Mouse (Mus musculus): ENCODE results near the gene Mpdu1.
"Not testable (repeated sequence)": the region's sequence is repeated elsewhere in the genome, so short reads cannot be mapped to it uniquely, and the experiment has no call there.

Mpdu1 gene

DNA sequence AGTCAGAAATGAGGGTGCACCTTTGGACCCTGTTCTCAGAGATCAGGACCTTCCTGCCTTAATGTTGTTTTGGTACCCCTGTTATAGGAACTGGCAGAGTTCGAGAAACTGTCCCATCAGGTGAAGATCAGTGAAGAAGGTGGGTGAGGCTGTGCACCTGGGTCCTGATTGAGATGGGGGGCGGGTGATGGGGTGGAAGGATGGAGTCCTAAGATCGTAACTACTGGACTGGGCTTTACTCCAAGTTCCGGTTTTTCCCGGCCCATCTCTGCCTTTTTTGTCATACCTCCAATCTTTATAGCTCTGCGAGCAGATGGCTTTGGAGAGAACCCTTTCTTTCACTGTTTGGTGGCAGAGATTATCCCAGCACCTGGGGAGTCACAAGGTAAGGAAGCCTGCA, 40.0 kb downstream of the Mpdu1 start:
- no peak for DNase-seq (ENCODE audit: extremely low read depth, insufficient read length, low spot score)

GRCm38 (mm10) chr11:69621571-69622268, 40.7 kb downstream of the Mpdu1 start, which contains the start of gene Sat2:
Gene Sat2 (plus strand): TSS chr11:69622024.
- peak; percentile 80 for DNase-seq (ENCODE audit: extremely low read depth, insufficient read length, low spot score)

DNA sequence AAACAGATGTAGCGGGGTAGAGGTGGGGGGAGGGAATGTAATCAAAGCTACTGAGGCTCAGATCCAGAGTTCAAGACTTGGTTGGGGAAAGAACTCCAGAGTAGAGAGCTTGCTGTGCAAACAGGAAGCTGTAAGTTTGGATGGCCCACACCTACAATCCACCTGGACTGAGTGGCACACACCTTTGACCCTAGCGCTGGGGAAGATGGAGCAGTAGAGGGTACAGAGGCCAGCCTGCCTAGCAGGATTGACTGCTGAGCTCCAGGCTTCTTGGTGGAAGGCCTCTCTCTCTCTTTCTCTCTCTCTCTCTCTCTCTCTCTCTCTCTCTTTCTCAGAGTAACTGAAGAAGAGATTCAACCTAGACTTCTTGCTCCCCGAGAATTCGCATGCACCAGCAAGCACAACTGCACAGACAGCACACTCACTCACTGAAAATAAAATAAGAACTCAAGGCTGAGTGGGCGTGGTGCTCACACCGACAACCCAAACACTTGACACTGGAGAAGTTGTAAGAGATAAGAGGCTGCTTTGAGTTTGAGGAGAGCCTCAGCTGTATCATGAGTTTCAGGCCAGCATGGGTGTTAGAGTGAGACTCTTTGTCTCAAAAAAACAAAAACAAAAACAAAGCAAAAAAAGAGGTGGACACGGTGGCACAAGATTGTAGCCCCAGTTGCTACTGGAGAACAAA, 41.9 kb downstream of the Mpdu1 start:
- no peak for DNase-seq (ENCODE audit: extremely low read depth, insufficient read length, low spot score)

DNA sequence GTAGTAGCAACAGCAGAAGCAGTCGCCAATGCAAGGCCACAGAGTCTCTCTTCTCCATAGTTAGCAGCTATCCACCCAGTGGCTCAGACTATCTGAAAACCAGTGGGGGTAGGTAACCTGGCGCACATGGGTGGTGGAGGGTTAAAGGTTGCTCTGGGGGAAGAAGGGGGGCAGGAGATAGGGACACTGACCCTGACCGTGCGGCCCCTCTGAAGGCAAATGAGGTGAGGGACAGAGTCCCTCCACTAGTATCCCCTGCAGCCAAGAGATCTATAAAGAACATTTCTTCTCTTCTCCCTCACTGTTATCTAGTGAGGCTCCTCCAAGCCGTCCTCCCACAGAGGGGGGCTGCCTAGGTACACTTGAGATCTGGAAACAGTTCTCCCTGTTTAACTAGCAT, 44.6 kb downstream of the Mpdu1 start, which contains the start of gene Shbg:
Gene Shbg, minus strand, starts transcription at position 101 of the 400 bp plus-strand sequence.
- no peak for DNase-seq (ENCODE audit: extremely low read depth, insufficient read length, low spot score)

DNA sequence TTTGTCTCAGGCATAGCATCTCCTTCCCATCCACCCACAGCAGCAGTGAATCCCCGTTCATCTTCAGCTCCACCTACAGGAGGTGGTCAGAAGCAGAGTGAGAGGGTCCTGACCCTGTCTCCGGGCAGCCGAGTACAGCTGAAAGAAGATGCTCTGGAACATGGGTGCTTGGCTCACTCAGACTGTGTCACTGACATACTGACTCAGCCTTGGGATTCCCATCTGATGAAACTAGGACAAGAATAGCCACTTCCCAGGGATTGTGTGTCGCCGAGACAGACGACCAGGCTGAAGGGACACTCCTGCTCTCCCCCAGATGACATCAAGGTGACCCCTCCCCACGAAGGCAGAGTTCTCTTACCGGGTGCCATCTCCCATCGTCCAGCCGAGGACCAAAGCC, 45.7 kb downstream of the Mpdu1 start:
- no peak for DNase-seq (ENCODE audit: extremely low read depth, insufficient read length, low spot score)

GRCm38 (mm10) chr11:69614257-69614588, 48.2 kb downstream of the Mpdu1 start:
- not testable (repeated sequence) for DNase-seq (ENCODE audit: extremely low read depth, insufficient read length, low spot score)

DNA sequence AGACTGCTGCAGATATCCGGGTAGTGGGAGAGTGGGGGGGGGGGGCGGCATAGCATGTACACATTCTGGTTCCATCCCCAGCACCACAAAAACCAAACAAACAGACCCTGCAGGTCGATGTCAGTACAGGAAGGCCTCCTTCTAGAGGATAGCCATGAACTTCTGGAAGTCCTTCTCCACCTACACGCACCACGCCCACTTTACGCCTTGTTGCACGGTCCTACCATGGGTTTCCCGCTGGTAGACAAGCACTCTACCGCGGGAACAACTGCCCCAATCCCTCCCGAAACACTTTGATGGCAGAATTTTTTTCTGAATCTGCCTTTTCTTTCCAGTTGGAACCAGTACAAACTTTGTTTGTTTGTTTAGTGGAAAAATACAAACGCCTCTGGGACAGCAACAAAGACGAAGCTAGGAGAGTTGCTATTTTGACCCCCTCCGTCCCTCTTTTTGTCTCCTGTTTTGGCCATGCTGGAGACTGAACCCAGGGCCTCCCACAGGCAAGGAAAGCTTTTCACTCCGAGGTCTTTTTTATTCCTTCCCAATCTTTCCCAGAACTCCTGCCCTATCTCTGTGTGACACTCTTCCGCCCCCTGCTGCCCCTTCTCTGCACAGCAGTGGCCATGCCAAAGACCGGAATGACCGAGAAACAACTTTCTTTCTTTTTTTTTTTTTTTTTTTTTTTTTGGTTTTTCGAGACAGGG, 48.7 kb downstream of the Mpdu1 start:
- peak; percentile 48 for DNase-seq (ENCODE audit: extremely low read depth, insufficient read length, low spot score)

GRCm38 (mm10) chr11:69610899-69611298, 51.5 kb downstream of the Mpdu1 start:
- DNase-seq (ENCODE audit: extremely low read depth, insufficient read length, low spot score) = no peak

GRCm38 (mm10) chr11:69609416-69609815, 53.0 kb downstream of the Mpdu1 start:
- DNase-seq (ENCODE audit: extremely low read depth, insufficient read length, low spot score) = no peak

DNA sequence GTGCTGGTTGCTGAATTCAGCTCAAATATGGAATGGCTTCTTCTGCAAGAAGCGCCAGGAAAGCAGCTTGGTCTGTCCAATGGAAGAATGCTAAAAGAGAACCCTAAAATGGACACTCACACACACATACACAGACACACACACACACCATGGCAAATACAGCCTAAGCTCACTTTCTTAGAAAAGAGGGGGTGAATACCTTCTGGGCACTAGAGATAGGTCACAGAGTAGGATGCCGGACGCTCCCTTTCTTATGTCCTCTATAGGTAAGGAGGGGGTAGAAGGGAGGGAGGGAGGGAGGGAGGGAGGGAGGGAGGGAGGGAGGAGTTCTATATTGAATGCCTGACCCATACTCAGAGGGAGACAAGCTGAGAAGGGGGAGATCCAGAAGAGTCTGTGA, 53.9 kb downstream of the Mpdu1 start:
- no peak for DNase-seq (ENCODE audit: extremely low read depth, insufficient read length, low spot score)

GRCm38 (mm10) chr11:69606832-69607231, 55.6 kb downstream of the Mpdu1 start:
- DNase-seq (ENCODE audit: extremely low read depth, insufficient read length, low spot score) = no peak
